Mouse (Mus musculus): Measurements from ENCODE around the gene Pigq.

DNA sequence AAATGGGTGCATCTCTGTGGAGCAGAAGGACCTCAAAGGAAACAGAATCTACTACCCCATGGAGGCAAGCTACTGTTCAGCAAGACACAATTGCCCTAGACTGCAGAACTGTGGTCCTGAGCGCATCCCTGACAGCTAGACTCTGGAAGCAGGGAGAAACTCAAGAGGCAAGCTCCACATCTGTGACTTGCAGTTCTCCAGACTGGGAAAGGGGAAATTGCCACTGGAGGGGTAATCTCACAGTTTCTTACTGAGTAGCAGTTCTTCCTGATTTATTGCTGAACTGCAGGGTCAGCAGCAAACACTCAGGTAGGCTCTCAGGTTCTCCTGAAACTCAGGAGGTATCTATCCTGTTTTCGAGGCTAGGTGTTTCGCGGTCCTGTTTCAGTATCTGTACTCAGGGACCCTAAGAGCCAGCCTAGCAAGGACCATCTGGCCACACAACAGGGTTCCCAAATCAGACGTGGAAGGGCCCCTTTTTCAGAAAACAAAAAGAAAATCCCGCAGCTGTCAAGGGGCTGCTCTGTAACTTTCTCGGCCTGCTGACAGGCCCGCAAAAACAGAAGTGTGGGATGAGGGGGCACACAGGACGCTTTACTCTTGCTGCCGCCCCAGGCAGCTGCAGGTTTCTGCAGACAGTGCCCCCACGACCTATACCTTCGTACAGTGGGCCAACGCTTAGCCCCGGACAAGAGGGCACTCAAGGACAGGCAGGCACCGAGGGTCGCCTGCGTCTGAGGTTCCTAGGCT, 40.0 kb upstream of the Pigq start:
- TF ChIP-seq GATA1 (IDR thresholded peaks at IDR 0.05; ENCODE audit: borderline replicate concordance, low read length) (no peak), FLI1 (IDR thresholded peaks at IDR 0.05; ENCODE audit: low read length) (no peak)

All from megakaryocyte, embryonic 14.5 days (primary cell).